Mouse (Mus musculus): ENCODE measurements around the gene Dnah12.
"Not testable (repeated sequence)": the region's sequence is repeated elsewhere in the genome, so short reads cannot be mapped to it uniquely, and the experiment has no call there.

Dnah12 gene

DNA sequence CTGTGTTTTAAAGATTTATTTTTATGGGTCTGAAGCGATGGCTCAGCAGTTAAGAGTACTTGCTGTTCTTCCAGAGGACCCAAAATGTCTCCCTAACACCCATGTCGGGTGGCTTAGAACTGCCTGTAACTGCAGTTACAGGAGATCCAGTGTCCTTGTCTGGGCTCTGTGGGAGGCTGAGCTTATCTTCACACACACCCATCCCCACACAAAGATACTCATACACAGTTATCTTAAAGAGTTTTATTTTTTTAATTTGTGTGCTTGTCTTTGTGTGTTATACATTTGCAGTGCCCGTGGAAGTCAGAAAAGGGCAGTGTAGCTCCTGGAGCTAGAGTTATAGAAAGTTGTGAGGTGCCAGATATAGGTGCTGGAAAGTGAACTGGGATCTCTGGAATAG lies 197.7 kb downstream of the Dnah12 start:
- no peak for DNase-seq

DNA sequence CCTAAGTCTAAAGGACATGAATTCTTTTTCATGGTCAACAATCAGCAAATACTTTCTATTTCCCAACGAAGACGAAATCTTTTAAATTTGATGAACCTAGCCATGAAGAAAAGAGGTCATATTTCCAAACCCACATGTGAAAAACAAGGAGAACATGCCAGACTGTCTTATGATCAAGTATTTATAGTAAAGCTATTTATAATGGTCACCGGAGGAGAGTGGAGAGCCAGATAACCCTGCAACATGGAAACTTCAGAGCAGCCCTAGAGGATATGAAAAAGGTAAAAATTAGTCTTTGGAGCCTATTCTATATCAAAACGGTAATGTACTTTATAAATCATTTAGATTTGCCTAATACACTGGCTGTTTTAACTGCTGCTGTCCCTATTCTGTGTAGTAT lies 201.3 kb downstream of the Dnah12 start, which contains the start of gene Asb14:
TSS of gene Asb14 (plus strand) at position 166 of the 400 bp plus-strand sequence.
- no peak for DNase-seq

DNA sequence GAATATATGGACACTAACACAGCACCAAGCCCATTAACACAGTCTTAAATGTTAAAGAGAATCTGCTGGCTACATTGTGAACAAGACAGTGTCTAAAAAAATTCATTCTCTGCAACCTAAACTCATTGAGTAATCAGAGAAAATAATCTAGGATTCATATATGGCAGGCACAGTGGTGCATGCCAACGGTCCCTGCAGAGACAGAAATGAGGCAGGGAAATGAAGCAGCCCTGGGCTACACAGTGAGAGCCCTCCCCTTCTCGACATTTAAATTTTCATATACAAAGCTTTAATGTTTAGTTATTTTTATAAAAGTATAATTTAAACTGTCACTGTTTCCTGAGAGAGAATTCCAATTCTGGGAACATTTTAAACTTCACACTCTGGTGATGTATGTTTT lies 206.4 kb downstream of the Dnah12 start:
- no peak for DNase-seq

DNA sequence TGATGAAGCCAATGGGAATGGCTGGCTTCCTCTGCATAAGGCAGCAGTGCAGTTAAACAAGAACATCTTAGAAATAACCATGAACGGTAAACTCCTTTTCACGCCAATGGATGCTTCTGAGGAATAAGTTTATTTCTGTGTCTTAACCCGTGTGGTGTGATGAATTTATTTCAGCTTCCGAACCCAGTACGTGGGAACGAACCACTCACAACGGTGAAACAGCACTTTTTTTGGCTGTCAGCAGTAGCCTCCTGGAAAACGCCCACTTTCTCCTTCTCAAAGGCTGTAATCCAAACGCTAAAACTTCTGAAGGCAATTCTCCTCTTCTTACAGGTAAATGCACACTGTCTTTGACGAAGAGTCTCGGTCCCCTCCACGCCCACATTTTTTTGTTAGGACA lies 207.8 kb downstream of the Dnah12 start:
- DNase-seq: no peak

DNA sequence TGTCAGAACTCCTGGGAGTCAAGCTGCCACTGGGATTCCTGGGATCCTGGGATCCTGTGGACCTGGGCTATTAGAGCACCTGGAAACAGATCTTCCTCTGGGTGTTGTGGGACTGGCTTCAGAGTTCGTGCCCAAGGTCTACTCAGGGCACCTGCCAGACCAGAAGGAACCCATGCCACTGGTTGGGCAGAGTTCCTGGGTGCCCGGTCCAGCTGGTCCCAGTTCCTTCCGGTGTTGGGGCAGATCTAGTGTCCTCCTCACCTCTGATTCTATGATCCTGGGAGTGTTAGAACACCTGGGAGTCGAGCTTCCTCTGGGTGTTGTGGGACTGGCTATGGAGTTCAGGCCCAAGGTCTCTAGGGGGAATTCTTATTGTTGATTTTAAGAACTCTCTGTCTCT lies 214.3 kb downstream of the Dnah12 start:
- no peak for DNase-seq

DNA sequence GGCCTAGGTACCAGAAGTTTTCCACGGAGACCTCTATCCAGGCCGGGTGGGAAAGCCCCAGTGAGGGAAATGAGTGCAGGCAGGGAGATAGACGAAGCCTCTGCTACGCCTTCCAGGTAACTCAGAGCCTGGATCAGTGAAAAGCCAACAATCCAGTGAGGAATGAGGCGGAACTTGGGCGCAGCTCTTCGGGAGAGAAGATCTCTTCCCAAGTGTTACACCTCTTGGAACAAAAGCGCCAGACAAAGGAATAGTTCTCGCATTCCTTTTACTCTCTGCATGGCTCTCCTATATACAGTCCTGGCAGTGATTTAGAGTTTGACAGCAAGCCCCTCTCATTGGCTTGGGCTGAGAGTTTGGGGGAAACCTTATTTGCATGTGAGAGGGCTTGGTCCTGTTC lies 217.4 kb downstream of the Dnah12 start:
- not testable (repeated sequence) for DNase-seq

DNA sequence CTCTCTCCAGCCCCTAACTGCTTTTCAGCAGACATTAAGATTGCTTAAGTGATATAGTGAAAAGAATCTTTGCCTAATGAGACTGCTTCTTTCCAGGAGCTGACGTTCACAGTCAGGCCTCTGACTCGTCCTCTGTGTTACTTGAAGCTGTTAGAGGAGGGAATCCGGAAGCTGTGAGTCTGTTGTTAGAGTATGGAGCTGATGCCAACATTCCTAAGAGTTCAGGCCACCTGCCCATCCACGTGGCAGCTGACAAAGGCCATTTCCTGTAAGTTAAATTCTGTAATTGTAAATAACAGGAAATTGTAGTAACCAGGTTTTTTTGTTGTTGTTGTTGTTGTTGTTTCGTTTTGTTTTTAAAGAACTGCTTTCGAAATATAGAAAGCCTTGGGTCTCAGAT lies 218.1 kb downstream of the Dnah12 start:
- peak; percentile 61 for DNase-seq

DNA sequence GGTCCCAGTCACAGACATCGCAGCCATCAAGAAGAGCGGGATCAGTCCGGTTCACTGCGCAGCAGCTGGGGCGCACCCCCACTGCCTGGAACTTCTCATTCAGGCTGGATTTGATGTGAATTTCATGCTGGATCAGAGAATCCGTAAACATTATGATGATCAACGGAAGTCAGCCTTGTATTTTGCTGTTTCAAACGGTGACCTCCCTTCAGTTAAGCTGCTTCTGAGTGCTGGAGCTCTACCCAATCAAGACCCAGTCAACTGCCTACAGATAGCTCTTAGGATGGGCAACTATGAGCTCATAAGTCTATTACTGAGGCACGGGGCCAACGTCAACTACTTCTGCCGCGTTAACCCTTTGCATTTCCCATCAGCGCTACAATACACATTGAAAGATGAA lies 218.8 kb downstream of the Dnah12 start:
- DNase-seq: no peak

DNA sequence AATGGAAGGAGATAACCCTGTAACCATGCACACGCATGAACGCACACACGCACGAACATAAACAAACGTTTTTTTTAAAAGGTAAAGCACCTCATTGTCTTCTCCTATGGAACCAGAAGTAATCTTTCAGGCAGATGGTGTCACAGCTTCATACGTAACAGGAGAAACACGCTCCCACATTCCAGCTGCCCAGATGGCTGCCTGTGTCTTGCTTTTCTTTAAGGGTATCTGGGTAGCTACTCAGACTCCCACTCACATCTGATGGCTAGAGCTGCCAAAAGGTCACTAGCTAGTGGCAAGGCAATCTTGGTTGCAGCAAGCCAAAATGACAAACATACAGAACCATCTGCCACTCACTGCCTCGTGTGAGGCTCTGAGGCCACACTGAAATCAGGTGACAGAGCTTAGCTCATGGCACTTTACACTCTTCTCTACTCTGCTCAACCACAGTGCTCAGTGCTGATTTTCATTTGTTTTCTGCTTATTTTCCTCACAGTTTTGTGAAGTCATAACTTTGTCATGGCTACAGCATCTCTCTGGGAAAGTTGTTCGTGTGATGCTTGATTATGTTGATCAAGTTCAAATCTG lies 220.7 kb downstream of the Dnah12 start:
- no peak for DNase-seq

DNA sequence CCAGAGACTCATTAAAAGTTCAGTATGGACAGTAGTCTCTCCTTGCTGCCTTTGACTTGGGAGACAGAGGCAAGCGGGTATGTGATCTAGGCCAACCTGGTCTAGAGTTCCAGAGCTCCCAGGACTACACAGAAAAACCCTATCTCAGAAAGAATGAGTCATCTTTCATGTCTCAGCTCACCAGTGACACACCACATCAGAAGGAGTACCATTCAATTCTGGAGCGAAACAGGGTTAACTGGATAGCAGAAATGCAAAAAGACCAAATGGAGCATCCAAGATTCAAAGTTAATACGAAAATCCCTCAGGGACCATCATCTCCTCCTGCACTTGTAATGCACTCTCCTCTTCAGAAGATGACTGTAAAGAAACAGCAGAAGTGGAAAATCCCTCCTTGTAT lies 226.2 kb downstream of the Dnah12 start:
- no peak for DNase-seq

DNA sequence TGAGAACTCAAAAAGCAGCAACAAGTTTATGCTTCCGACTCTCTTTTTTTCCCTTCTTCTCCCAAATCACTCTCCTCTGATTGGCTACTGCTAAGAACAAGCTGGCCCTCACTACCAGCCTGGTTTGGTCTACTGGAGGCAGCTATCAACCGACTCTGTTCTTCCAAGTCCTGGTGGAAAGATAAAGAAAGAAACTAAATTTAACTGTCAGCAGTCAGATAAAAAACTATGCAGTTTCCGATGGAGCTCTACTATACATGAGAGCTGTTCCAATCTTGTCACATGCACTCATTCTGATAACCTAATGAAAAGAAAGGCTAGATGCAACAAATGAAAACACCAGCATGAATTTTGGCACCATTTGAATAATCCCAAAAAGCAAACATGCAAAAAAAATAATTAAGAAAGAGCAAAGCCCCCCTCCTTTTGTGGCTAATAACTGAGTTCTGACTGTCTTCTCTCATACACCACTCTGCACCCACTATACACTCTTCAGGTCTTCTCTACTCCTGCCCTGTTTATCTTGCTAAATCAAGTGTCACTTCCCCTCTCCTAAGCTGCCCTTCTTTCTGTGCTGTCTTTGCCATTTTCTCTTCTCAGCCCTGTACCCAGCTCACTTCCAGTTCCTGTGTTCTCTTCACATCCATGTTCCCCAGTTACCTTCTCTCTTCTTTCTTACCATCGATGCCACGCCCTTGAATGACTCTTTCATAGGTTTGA lies 230.8 kb downstream of the Dnah12 start:
- no peak for DNase-seq

DNA sequence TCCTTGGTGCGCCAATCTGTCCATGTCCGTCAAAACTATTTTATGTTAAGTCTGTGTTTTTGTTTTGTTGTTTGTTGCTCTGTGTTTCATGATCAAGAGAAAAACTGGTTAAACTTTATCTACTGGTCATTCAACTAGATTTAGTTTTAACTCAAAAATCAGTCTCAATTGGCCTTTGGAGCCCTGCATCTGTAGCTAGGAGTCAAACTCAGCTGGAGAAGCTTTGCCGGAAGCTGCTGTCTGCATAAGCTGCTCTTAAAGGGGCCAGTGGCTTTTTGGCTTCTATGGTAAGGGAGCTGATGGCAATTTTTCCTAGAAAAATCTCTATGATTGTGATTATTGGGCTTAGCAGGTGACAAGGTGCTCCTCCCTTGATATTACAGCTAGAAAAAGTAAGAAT lies 241.8 kb downstream of the Dnah12 start:
- DNase-seq: peak; percentile 83

DNA sequence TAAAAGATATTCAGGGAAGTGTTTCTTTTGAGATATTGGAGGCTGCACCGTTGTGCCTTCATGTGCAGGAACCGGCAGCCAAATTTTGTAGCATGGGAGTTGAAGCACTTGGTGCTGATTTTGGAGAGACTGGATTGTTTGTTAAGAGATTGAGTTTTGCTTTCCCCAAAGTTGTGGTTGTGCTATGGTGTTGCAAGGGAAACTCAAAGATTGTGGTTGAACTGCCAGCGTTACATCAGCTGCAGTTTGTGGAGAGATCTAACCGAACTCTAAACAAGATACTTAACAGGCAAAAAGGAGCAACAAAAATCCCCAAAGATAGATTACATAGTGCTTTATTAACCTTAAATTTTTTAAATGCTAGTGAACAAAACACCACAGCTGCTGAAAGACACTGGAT lies 242.5 kb downstream of the Dnah12 start:
- DNase-seq: peak; percentile 7

Measured in kidney, adult 9 months (tissue).